Mouse (Mus musculus) C2C12 (cell line): ENCODE data around the gene Olfr318.

Experiments used
- CTCF ChIP-seq: IDR thresholded peaks from one replicate; pipeline ENCODE4 v1.5.1; 2011; ENCODE audit not compliant: control insufficient read depth, insufficient read depth, insufficient read length
- MAX ChIP-seq: IDR thresholded peaks from one replicate; pipeline ENCODE4 v1.6.1; 2011; ENCODE audit warnings: mild to moderate bottlenecking, control low read depth
- MYOD1 ChIP-seq: IDR thresholded peaks from one replicate; pipeline ENCODE4 v1.6.1; 2011; ENCODE audit warnings: low read depth; ENCODE audit not compliant: control insufficient read depth, insufficient read length
- USF1 ChIP-seq: IDR thresholded peaks from one replicate; pipeline ENCODE4 v1.6.1; 2011; ENCODE audit warnings: low read depth, mild to moderate bottlenecking, control low read depth, moderate library complexity

DNA sequence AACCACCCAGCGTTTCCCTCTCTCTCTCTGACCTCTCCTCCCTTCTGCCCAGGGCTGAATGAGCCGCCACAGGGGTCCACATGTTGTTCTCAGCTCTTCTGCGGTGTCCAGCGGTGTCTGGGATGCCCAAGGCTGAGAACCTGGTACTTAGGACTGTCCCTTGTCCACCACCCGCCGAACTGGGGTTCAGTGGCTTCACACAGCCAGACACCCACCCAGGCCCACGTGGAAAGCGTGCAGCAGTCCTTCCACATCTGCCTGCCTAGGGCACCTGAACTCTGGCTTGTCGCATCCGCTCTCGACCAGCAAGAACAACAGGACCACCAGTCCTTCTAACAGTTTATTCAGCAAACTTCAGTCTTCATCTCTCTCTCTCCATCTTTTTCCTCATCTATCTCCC lies 14.7 kb downstream of the Olfr318 start:
- TF ChIP-seq CTCF (no peak), MYOD1 (no peak), MAX (no peak), USF1 (no peak)
